Mouse (Mus musculus): ENCODE measurements around the gene Trim17. TPM values are rescaled to one million over a fixed set of nuclear protein-coding genes. Genes with fewer than 3 reads are reported as not detected.

The Trim17 gene
- total and polyA plus RNA-seq, 3 experiments, result 0.11 to 0.12 TPM; not detected in 1

- Histone ChIP-seq H3K4me3 (ENCODE audit: low read depth, low read length) (no peak overlapping the region), H3K9me3 (replicated peaks) (no peaks in the 10 kb centered on the region), H3K36me3 (replicated peaks) (peaks cover 95% of the 10 kb centered on the region), H3K4me1 (ENCODE audit: insufficient read depth, low read depth, low read length) (peaks cover 83% of the 10 kb centered on the region), H3K27me3 (ENCODE audit: insufficient read depth, low read length) (no peaks in the 10 kb centered on the region)
- DNase-seq (ENCODE audit: low spot score), result no peak
- no peak for ATAC-seq (ENCODE audit: extremely low read depth, insufficient number of reproducible peaks, low FRiP score, poor library complexity, severe bottlenecking)
- TF ChIP-seq CTCF (IDR thresholded peaks at IDR 0.05; ENCODE audit: low read depth, low read length) (no peak), GATA1 (IDR thresholded peaks at IDR 0.05; ENCODE audit: borderline replicate concordance, low read length) (no peak), POLR2AphosphoS5 (IDR thresholded peaks at IDR 0.05; ENCODE audit: insufficient replicate concordance, low read depth, low read length) (no peak), GATA2 (IDR thresholded peaks at IDR 0.05; ENCODE audit: borderline replicate concordance, low read depth, low read length) (no peak), TAL1 (conservative IDR thresholded peaks at IDR 0.05; ENCODE audit: low read depth, low read length) (no peak)
These were observed 29.3 kb downstream of the Trim17 start for GRCm38 (mm10) chr11:58983691-58984341.

DNA sequence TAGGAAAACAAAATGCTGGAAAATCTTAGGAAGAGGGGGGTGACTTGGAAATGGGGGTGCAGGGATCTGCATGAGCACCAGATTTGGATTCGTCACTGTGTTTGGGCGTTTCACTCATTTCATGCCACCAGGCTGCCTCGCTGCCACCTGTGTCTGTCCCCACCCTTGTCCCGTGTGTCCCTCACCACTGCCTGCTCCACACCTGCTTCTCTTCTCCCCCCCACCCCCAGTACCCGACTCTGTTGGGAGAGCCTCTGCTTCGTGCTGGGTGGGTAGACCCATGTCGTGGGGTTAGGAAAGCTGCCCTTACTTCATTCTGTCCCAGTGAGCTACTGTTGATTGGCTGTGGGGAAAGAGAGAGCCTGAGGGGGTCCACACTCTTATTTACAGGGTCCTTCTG lies 30.2 kb downstream of the Trim17 start:
- Histone ChIP-seq H3K4me3 (ENCODE audit: low read depth, low read length) (no peak overlapping the region), H3K4me1 (ENCODE audit: insufficient read depth, low read depth, low read length) (peaks cover 80% of the 10 kb centered on the region), H3K27me3 (ENCODE audit: insufficient read depth, low read length) (no peaks in the 10 kb centered on the region), H3K9me3 (replicated peaks) (no peaks in the 10 kb centered on the region), H3K36me3 (replicated peaks) (peaks cover 98% of the 10 kb centered on the region)
- TF ChIP-seq CTCF (IDR thresholded peaks at IDR 0.05; ENCODE audit: low read depth, low read length) (no peak), GATA1 (IDR thresholded peaks at IDR 0.05; ENCODE audit: borderline replicate concordance, low read length) (no peak), POLR2AphosphoS5 (IDR thresholded peaks at IDR 0.05; ENCODE audit: insufficient replicate concordance, low read depth, low read length) (no peak), GATA2 (IDR thresholded peaks at IDR 0.05; ENCODE audit: borderline replicate concordance, low read depth, low read length) (no peak)
- DNase-seq (ENCODE audit: low spot score) (no peak), ATAC-seq (ENCODE audit: extremely low read depth, insufficient number of reproducible peaks, low FRiP score, poor library complexity, severe bottlenecking) (no peak)

- H3K9me3 ChIP-seq (replicated peaks), result no peaks in the 10 kb centered on the region
- no peaks in the 10 kb centered on the region for H3K27me3 ChIP-seq (ENCODE audit: insufficient read depth, low read length)
- ATAC-seq (ENCODE audit: extremely low read depth, insufficient number of reproducible peaks, low FRiP score, poor library complexity, severe bottlenecking) (no peak), DNase-seq (ENCODE audit: low spot score) (no peak)
- TF ChIP-seq GATA1 (IDR thresholded peaks at IDR 0.05; ENCODE audit: borderline replicate concordance, low read length) (no peak), POLR2AphosphoS5 (IDR thresholded peaks at IDR 0.05; ENCODE audit: insufficient replicate concordance, low read depth, low read length) (no peak), GATA2 (IDR thresholded peaks at IDR 0.05; ENCODE audit: borderline replicate concordance, low read depth, low read length) (no peak), CTCF (IDR thresholded peaks at IDR 0.05; ENCODE audit: low read depth, low read length) (no peak), TAL1 (conservative IDR thresholded peaks at IDR 0.05; ENCODE audit: low read depth, low read length) (no peak)
- no peak overlapping the region for H3K4me3 ChIP-seq (ENCODE audit: low read depth, low read length)
- peaks cover 99% of the 10 kb centered on the region for H3K36me3 ChIP-seq (replicated peaks)
- peaks cover 80% of the 10 kb centered on the region for H3K4me1 ChIP-seq (ENCODE audit: insufficient read depth, low read depth, low read length)
These were observed 30.9 kb downstream of the Trim17 start for GRCm38 (mm10) chr11:58985299-58985917.

- H3K9me3 ChIP-seq (replicated peaks), result no peaks in the 10 kb centered on the region
- peaks cover 82% of the 10 kb centered on the region for H3K4me1 ChIP-seq (ENCODE audit: insufficient read depth, low read depth, low read length)
- DNase-seq (ENCODE audit: low spot score) (no peak), ATAC-seq (ENCODE audit: extremely low read depth, insufficient number of reproducible peaks, low FRiP score, poor library complexity, severe bottlenecking) (no peak)
- H3K27me3 ChIP-seq (ENCODE audit: insufficient read depth, low read length), result peaks cover 1% of the 10 kb centered on the region; the same call in 1 of the 2 replicates
- peaks cover 80% of the 10 kb centered on the region for H3K36me3 ChIP-seq (replicated peaks)
- TF ChIP-seq GATA1 (IDR thresholded peaks at IDR 0.05; ENCODE audit: borderline replicate concordance, low read length), result no peak
- TF ChIP-seq POLR2AphosphoS5 (IDR thresholded peaks at IDR 0.05; ENCODE audit: insufficient replicate concordance, low read depth, low read length), result no peak
- TF ChIP-seq GATA2 (IDR thresholded peaks at IDR 0.05; ENCODE audit: borderline replicate concordance, low read depth, low read length), result no peak
- no peak for TF ChIP-seq TAL1 (conservative IDR thresholded peaks at IDR 0.05; ENCODE audit: low read depth, low read length)
- no peak for TF ChIP-seq CTCF (IDR thresholded peaks at IDR 0.05; ENCODE audit: low read depth, low read length)
- H3K4me3 ChIP-seq (ENCODE audit: low read depth, low read length), result no peak overlapping the region
These were observed 34.7 kb downstream of the Trim17 start for GRCm38 (mm10) chr11:58989166-58989565.

DNA sequence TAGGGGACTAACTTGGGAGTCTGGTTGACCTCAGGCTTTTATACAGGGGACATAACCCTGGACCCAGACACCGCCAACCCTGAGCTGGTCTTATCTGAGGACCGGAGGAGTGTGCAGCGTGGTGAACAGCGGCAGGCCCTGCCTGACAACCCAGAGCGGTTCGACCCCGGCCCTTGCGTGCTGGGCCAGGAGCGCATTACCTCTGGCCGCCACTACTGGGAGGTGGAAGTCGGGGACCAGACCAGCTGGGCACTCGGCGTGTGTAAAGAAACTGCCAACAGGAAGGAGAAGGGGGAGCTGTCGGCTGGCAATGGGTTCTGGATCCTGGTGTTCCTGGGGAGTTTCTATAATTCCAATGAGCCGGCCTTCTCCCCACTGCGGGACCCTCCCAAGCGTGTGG lies 35.7 kb downstream of the Trim17 start:
- no peak for ATAC-seq (ENCODE audit: extremely low read depth, insufficient number of reproducible peaks, low FRiP score, poor library complexity, severe bottlenecking)
- peaks cover 71% of the 10 kb centered on the region for H3K36me3 ChIP-seq (replicated peaks)
- 0 out of 2 replicates have a peak, but pooled peaks have one; percentile 19 for TF ChIP-seq POLR2AphosphoS5 (IDR thresholded peaks at IDR 0.05; ENCODE audit: insufficient replicate concordance, low read depth, low read length)
- no peak for TF ChIP-seq TAL1 (conservative IDR thresholded peaks at IDR 0.05; ENCODE audit: low read depth, low read length)

GRCm38 (mm10) chr11:58990794-58991193 lies 36.3 kb downstream of the Trim17 start:
- H3K4me1 ChIP-seq (ENCODE audit: insufficient read depth, low read depth, low read length), result peaks cover 82% of the 10 kb centered on the region
- no peak overlapping the region for H3K4me3 ChIP-seq (ENCODE audit: low read depth, low read length)
- no peak for ATAC-seq (ENCODE audit: extremely low read depth, insufficient number of reproducible peaks, low FRiP score, poor library complexity, severe bottlenecking)
- peaks cover 10% of the 10 kb centered on the region; the same call in 1 of the 2 replicates for H3K27me3 ChIP-seq (ENCODE audit: insufficient read depth, low read length)
- H3K9me3 ChIP-seq (replicated peaks), result no peaks in the 10 kb centered on the region
- no peak for TF ChIP-seq GATA1 (IDR thresholded peaks at IDR 0.05; ENCODE audit: borderline replicate concordance, low read length)
- no peak for TF ChIP-seq CTCF (IDR thresholded peaks at IDR 0.05; ENCODE audit: low read depth, low read length)
- no peak for TF ChIP-seq GATA2 (IDR thresholded peaks at IDR 0.05; ENCODE audit: borderline replicate concordance, low read depth, low read length)
- TF ChIP-seq POLR2AphosphoS5 (IDR thresholded peaks at IDR 0.05; ENCODE audit: insufficient replicate concordance, low read depth, low read length), result no peak
- no peak for TF ChIP-seq TAL1 (conservative IDR thresholded peaks at IDR 0.05; ENCODE audit: low read depth, low read length)
- peaks cover 64% of the 10 kb centered on the region for H3K36me3 ChIP-seq (replicated peaks)
- no peak for DNase-seq (ENCODE audit: low spot score)

More for the DNA sequence above, 35.7 kb downstream of the Trim17 start:
- Histone ChIP-seq H3K9me3 (replicated peaks) (no peaks in the 10 kb centered on the region), H3K27me3 (ENCODE audit: insufficient read depth, low read length) (peaks cover 5% of the 10 kb centered on the region; the same call in 1 of the 2 replicates), H3K4me1 (ENCODE audit: insufficient read depth, low read depth, low read length) (peaks cover 82% of the 10 kb centered on the region), H3K4me3 (ENCODE audit: low read depth, low read length) (no peak overlapping the region; the same call in 1 of the 2 replicates)
- DNase-seq (ENCODE audit: low spot score), result no peak
